Mouse (Mus musculus) liver, embryonic 16.5 days (tissue): Measurements from ENCODE around the gene Serpina3g. TPM values are rescaled to one million over a fixed set of nuclear protein-coding genes. Genes with fewer than 3 reads are reported as not detected.

Source experiments
- polyA plus RNA-seq: library from polyadenylated mRNA; unstranded; fragments of >200 nt; fragmentation: Nextera tagmentation; extraction: Ambion mirVana; gene quantifications from 2 replicates; pipeline ENCODE4 v1.2.1, GENCODE M21; 2015

Gene Serpina3g
- polyA plus RNA-seq, 1 experiment from 2014 or later = 2.7 TPM

Other genes starting within 250 kb of the Serpina3g start
- 23.6 and 23.7 TPM in 2 replicates for gene Serpina11, start 246.3 kb upstream of the Serpina3g start, polyA plus RNA-seq
- not detected in 2 replicates for gene Serpina9, start 222.5 kb upstream of the Serpina3g start, polyA plus RNA-seq
- 0.07 TPM in 1 of 2 replicates, not detected in the other for gene Serpina12, start 191.8 kb upstream of the Serpina3g start, polyA plus RNA-seq
- gene Serpina5, start 135.1 kb upstream of the Serpina3g start, polyA plus RNA-seq = 0.09 and 0.13 TPM in 2 replicates
- not detected in 2 replicates for gene Serpina3a, start 123.5 kb upstream of the Serpina3g start, polyA plus RNA-seq
- 0.17 and 0.23 TPM in 2 replicates for gene Serpina3b, start 108.2 kb upstream of the Serpina3g start, polyA plus RNA-seq
- 0.04 TPM in 1 of 2 replicates, not detected in the other for gene Serpina3c, start 82.4 kb upstream of the Serpina3g start, polyA plus RNA-seq
- 0.27 and 0.28 TPM in 2 replicates for gene Serpina3f, start 21.7 kb upstream of the Serpina3g start, polyA plus RNA-seq
- gene Serpina3i, start 26.9 kb downstream of the Serpina3g start, polyA plus RNA-seq = 0.16 and 0.35 TPM in 2 replicates
- gene Serpina3j, start 78.3 kb downstream of the Serpina3g start, polyA plus RNA-seq = not detected in 2 replicates
- gene Serpina3k, start 102.2 kb downstream of the Serpina3g start, polyA plus RNA-seq = not detected in 2 replicates
- 0.11 and 0.14 TPM in 2 replicates for gene Serpina3m, start 102.2 kb downstream of the Serpina3g start, polyA plus RNA-seq
- gene Serpina3n, start 170.5 kb downstream of the Serpina3g start, polyA plus RNA-seq = 4.0 and 4.1 TPM in 2 replicates
- gene Gsc, start 237.1 kb downstream of the Serpina3g start, polyA plus RNA-seq = not detected in 2 replicates